Mouse (Mus musculus) intestine, postnatal 0 days (tissue): ENCODE data around the gene Fam214b. TPM values are rescaled to one million over a fixed set of nuclear protein-coding genes. Genes with fewer than 3 reads are reported as not detected.

Experiments used
- ATAC-seq: fragments of 200-750 bp; cut with Nextera tagmentation; 2 replicates; pipeline ENCODE4 v1.8.0; 2017; ENCODE audit warnings: mild to moderate bottlenecking, moderate TSS enrichment, moderate library complexity
- H3K27ac ChIP-seq: fragments of 300-500 bp; sonication (generic); 2 replicates; pipeline ENCODE4 v1.5.1; 2014; ENCODE audit warnings: mild to moderate bottlenecking, low read depth, low read length, moderate library complexity
- H3K27me3 ChIP-seq: fragments of 300-500 bp; sonication (generic); replicated peaks from 2 replicates; pipeline ENCODE4 v1.6.1; 2014; ENCODE audit warnings: low read length, mixed read lengths; ENCODE audit not compliant: control insufficient read depth, insufficient read depth
- H3K36me3 ChIP-seq: fragments of 300-500 bp; sonication (generic); 2 replicates; pipeline ENCODE4 v1.6.1; 2014; ENCODE audit warnings: mild to moderate bottlenecking, moderate library complexity; ENCODE audit not compliant: control insufficient read depth, insufficient read depth
- H3K4me1 ChIP-seq: fragments of 300-500 bp; sonication (generic); replicated peaks from 2 replicates; pipeline ENCODE4 v1.6.1; 2014; ENCODE audit warnings: antibody characterized with exemption, low read length, mixed read lengths; ENCODE audit not compliant: control insufficient read depth, insufficient read depth
- H3K4me2 ChIP-seq: fragments of 300-500 bp; sonication (generic); replicated peaks from 2 replicates; pipeline ENCODE4 v1.6.1; 2014; ENCODE audit warnings: low read depth, mild to moderate bottlenecking, moderate library complexity
- H3K4me3 ChIP-seq: fragments of 300-500 bp; sonication (generic); 2 replicates; pipeline ENCODE4 v1.5.1; 2014; ENCODE audit warnings: low read depth, low read length
- H3K9ac ChIP-seq: fragments of 300-500 bp; sonication (generic); 2 replicates; pipeline ENCODE4 v1.6.1; 2014; ENCODE audit warnings: mild to moderate bottlenecking, low read depth, low read length
- H3K9me3 ChIP-seq: fragments of 300-500 bp; sonication (generic); 2 replicates; pipeline ENCODE4 v1.6.1; 2016; ENCODE audit warnings: mixed run types; ENCODE audit not compliant: control insufficient read depth
- CTCF ChIP-seq: sonication (generic); IDR thresholded peaks from 2 replicates; pipeline ENCODE4 v1.5.1; 2016; ENCODE audit warnings: low read depth, mild to moderate bottlenecking, control low read depth, antibody characterized with exemption, moderate library complexity
- WGBS: fragments of 180-500 bp; shearing (Covaris S2); extraction: QIAGEN DNeasy Blood & Tissue Kit; methylation state at CpG from one replicate; pipeline ENCODE4 v1.1.7; 2014; 5-methylcytosine and 5-hydroxymethylcytosine counted together
- polyA plus RNA-seq: library from polyadenylated mRNA; unstranded; fragments of >200 nt; fragmentation: Nextera tagmentation; extraction: Ambion mirVana; gene quantifications from 2 replicates; pipeline ENCODE4 v1.2.1, GENCODE M21; 2015

Fam214b gene
- polyA plus RNA-seq, 1 experiment from 2014 or later = 5.9 TPM

DNA sequence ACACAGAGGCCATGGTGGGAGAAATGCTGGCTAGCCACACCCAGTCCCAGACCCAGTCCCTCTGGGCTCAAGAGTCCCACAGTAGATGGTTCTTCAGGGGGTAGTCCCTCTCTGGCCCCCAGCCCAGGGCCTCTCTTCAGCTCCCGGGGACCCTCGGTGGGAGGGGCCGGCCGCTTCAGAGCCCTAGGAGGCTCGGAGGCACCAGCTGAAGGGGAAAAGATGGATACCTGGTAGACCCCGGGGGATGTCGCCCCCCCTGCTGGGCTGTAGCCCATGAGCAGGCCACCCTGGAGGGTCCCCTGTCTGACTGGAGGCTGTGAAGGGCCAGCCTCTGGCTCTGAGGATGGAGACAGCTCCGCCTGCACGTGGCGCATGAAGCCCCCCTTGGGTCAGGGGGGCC is 9.7 kb downstream of the Fam214b start:
- H3K27ac ChIP-seq = 0 out of 2 replicates have a peak overlapping the region, but pooled peaks have one; percentile 11
- H3K27me3 ChIP-seq = no peaks in the 10 kb centered on the region
- WGBS = 87% methylated on average over 10 of the region's 10 CpGs
- TF ChIP-seq CTCF = no peak
- H3K4me2 ChIP-seq = no peak overlapping the region
- H3K9ac ChIP-seq = no peak overlapping the region
- peaks cover 29% of the 10 kb centered on the region; the same call in 1 of the 2 replicates for H3K36me3 ChIP-seq
- H3K9me3 ChIP-seq = no peaks in the 10 kb centered on the region
- no peak for ATAC-seq
- no peak overlapping the region for H3K4me3 ChIP-seq
- peaks cover 3% of the 10 kb centered on the region; the same call in 1 of the 2 replicates for H3K4me1 ChIP-seq

DNA sequence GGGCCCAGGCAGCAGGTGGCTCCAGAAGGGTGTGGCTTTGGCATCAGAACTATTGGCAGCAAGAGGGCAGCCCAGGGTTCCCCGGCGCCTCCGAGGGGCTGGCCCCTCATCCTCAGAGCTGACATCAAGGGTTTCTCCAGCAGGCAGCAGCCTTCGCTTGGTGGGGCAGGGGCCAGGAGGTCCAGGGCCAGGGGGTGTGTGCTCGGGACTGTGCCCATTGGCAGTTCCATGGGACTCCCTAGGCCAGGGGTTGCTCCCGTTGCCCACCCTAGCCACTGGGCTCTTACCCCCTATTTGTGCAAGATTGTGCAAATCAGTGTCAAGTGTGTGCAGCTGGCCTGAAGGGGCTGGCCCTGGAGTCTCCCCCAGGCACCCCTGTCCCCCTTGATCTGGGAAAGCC is 10.2 kb downstream of the Fam214b start:
- H3K4me2 ChIP-seq = no peak overlapping the region
- no peaks in the 10 kb centered on the region for H3K27me3 ChIP-seq
- no peak overlapping the region for H3K9ac ChIP-seq
- no peaks in the 10 kb centered on the region for H3K9me3 ChIP-seq
- H3K27ac ChIP-seq = no peak overlapping the region
- peaks cover 3% of the 10 kb centered on the region; the same call in 1 of the 2 replicates for H3K4me1 ChIP-seq
- ATAC-seq = no peak
- peaks cover 29% of the 10 kb centered on the region; the same call in 1 of the 2 replicates for H3K36me3 ChIP-seq
- TF ChIP-seq CTCF = no peak
- no peak overlapping the region for H3K4me3 ChIP-seq
- WGBS = 89% methylated on average over 6 of the region's 6 CpGs

DNA sequence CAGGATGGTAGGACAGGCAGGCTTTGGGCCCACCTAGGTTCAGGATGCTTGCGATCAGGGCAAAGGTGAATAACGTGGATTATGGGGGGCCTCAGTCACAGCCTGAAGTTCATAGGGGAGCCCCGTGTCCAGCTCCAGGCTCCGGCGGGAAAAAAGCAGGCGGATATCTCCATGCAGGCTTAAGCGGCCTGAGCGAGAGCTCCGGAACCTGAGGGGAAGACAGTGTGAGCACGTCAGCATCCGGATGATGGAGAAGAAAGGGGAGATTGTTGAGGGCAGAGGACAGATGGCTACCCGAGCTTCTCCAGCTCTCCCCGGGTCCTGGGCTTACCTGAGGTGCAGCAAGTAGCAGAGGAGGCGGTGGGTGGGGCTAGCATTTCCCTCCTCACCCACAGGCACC is 12.5 kb downstream of the Fam214b start:
- no peaks in the 10 kb centered on the region for H3K27me3 ChIP-seq
- ATAC-seq = no peak
- H3K9me3 ChIP-seq = no peaks in the 10 kb centered on the region
- no peak overlapping the region for H3K4me3 ChIP-seq
- no peak overlapping the region for H3K9ac ChIP-seq
- H3K36me3 ChIP-seq = peaks cover 29% of the 10 kb centered on the region; the same call in 1 of the 2 replicates
- 79% methylated on average over 14 of the region's 14 CpGs for WGBS
- H3K27ac ChIP-seq = no peak overlapping the region
- no peak overlapping the region for H3K4me2 ChIP-seq
- 0 out of 2 replicates have a peak, but pooled peaks cover 3% of the 10 kb centered on the region for H3K4me1 ChIP-seq
- no peak for TF ChIP-seq CTCF

DNA sequence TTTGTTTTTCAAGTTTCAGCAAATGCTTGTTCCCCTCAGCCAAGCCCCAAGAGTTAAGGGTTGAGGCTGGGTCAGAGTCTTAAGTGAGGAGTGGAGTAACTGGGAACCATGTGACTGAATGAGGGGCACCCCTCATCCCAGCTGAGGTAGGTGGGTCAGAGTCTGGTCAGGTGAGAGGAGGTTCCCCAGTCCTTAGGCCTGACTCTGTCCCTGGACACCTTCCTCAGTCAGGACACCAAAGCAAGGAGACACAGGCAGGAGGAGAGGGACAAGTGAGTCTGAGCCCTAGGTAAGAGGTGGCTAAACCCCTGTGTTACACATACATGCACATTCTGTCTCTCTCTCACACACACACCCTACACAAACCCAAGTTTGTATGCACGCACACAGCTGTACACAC is 13.5 kb downstream of the Fam214b start:
- H3K27me3 ChIP-seq = no peaks in the 10 kb centered on the region
- 93% methylated on average over 1 of the region's 1 CpGs for WGBS
- ATAC-seq = no peak
- no peak overlapping the region for H3K4me3 ChIP-seq
- H3K9me3 ChIP-seq = no peaks in the 10 kb centered on the region
- TF ChIP-seq CTCF = no peak
- H3K36me3 ChIP-seq = peaks cover 38% of the 10 kb centered on the region
- 0 out of 2 replicates have a peak, but pooled peaks cover 3% of the 10 kb centered on the region for H3K4me1 ChIP-seq
- H3K4me2 ChIP-seq = no peak overlapping the region
- H3K27ac ChIP-seq = no peak overlapping the region
- no peak overlapping the region for H3K9ac ChIP-seq

DNA sequence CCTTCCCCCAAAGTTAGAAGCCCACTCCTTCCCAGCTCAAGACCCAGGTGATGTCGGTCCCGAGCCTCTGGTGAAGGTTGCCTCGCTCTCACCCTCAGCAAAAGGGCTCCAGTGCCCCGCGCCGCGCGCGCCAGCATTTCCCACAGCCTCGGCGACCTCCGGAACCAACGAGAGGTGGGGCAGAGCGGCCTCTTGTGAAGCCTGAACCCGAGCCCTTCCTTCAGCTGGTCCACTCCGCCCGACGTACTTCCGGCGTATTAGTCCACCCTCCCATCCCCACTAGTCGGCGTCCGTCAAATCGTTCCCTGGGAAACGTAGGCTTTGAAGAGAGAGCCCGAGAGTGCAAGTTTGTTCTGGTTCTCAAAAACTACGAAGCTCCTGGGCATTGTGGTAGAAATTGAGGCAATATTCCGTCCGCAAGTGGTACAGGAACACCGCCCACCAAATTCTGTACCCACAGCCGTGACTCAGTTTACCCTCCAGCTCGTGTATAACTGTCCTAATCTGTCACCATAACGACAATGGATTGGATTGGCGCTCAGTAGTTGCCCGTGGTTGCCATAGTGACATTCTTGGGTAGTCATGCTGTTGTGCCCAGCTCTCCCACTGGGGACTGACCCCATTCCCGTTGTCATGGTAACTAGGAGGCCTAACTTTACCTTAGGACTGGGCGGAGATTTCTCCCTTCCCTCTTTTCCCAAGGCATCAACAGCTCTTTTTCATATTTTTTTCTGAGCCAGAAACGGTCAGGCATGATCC is 14.6 kb downstream of the Fam214b start, which contains the start of gene Stoml2:
Gene Stoml2 (minus strand): TSS at position 474 of the 759 bp plus-strand sequence.
- peak; percentile 66 for TF ChIP-seq CTCF
- Histone ChIP-seq H3K4me1 (0 out of 2 replicates have a peak, but pooled peaks cover 3% of the 10 kb centered on the region), H3K9ac (peak within 1 kb of the TSS; percentile 90), H3K36me3 (peaks cover 38% of the 10 kb centered on the region), H3K9me3 (no peaks in the 10 kb centered on the region), H3K4me2 (peak within 1 kb of the TSS; percentile 84), H3K4me3 (peak within 1 kb of the TSS; percentile 76), H3K27me3 (no peaks in the 10 kb centered on the region), H3K27ac (peak within 1 kb of the TSS; percentile 82)
- under 1% methylated on average over 38 of the region's 38 CpGs for WGBS
- peak; percentile 94 for ATAC-seq

GRCm38 (mm10) chr4:43030780-43031230 is 15.2 kb downstream of the Fam214b start:
- under 1% methylated on average over 28 of the region's 28 CpGs for WGBS
- peaks cover 32% of the 10 kb centered on the region for H3K36me3 ChIP-seq

More at GRCm38 (mm10) chr4:43030780-43031230, 15.2 kb downstream of the Fam214b start:
- H3K4me1 ChIP-seq = 0 out of 2 replicates have a peak, but pooled peaks cover 3% of the 10 kb centered on the region
- H3K27me3 ChIP-seq = no peaks in the 10 kb centered on the region
- no peak for TF ChIP-seq CTCF
- H3K4me3 ChIP-seq = peak overlapping the region; percentile 76
- H3K9ac ChIP-seq = peak overlapping the region; percentile 90
- peak; percentile 56 for ATAC-seq
- H3K27ac ChIP-seq = peak overlapping the region; percentile 82
- H3K4me2 ChIP-seq = peak overlapping the region; percentile 84
- H3K9me3 ChIP-seq = no peaks in the 10 kb centered on the region
